Mouse (Mus musculus): Measurements from ENCODE around the gene Kcnmb3.
"Not testable (repeated sequence)": the region's sequence is repeated elsewhere in the genome, so short reads cannot be mapped to it uniquely, and the experiment has no call there.

Kcnmb3 gene

DNA sequence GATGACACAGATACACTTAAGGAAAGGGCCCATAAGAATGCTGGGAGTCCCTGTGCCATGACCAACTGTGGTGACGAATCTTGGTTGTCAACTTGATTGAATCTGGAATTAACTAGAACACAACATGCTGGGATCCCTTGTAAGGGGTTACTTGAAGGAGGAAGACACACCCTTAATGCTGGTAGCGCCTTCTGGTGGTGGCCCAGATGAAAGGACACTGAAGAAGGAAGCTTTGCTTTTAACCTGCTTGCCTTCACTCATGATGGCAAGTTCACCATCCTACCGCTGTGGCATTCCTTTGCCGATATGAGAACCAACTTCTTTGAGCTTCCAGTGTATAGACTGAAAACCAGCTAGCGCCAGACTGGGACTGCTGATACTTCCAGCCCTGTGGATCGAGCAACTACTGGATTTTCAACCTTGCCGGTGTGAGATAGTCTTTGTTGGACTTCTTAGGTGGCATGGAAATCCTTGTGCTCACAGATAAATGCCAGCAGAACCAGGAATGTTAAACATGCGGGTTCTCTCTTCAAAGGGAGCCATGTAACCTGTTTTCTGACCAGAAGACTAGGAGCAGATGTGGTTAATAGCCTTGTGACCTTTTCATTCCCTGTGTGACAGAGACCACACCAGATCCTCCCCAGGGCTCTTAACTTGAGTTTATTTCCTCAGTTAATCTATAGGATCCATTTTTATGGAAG is 2.5 kb upstream of the Kcnmb3 start:
- DNase-seq, result no peak

DNA sequence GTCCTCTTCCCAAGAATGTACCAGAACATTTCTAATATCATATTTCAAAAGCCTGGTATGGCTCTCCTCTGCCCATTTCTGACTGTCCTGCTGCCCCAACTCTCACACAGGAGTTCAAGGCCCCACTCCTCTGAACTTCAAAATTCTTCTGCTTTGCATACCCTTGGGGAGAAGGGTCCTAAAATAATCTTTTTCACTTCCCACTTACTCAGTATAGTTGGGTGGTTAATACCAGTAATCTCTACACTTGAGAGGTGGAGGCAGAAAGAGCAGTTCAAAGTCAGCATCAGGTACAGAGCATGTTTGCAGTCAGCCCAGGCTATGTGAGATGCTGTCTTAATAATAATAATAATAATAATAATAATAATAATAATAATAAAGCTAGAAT is 1.1 kb downstream of the Kcnmb3 start:
- no peak for DNase-seq

DNA sequence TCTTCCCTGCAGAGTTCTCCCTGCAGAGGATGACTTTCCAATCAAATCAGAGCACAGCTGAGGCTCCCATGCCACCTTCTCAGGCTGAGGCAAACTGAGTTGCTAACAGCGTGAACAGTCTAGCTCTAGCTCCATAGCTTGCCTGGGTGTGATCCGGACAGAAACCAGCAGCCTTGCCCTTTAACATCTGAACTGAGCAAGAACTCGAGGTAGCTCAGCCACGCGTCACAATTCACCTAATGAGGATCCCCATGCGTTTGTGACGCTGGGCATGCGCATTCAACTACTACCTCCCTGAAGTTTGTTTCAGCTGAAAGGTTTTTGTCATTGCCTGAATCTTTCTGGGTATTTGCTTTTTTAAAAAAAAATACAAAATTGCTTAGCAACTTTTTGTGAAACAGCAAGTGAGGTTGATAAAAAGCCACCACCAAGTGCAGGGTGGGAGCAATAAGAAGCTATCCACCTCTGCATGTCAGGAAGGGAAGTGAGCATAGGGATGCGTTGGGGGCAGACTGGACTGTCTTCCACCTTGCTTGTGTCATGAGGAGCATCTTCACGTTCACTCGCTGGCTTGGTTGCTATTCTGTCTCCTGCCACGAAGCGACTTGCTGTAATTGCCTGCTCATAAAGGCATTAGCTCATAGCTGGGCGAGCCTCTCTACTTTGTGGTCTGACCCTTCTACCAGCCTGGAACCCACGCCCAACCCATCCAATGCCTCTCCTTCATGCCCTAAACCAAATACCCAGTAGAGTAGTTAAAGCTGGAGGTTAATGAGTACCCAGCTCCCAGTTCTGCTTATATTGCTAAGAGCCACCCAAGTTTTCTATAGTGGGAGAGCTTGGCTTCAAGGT is 1.7 kb downstream of the Kcnmb3 start:
- DNase-seq, result no peak

DNA sequence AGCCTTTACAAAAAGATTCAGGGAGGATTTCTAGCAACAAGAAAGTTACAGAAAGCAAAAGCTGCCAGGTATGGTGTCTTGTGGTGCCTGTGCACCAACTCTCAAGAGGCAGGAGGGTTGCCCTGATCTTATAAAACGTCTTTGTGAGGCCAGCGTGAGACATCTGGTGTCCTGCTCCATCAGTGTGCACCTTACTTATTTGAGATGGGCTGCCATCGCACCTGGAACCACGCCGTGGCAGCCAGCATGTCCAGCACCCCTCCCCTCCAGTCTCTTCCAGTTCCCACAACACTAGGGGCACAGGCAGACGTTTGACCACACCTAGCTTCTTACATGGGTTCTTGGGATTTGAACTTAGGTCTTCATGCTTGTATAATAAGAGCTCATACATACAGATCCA is 3.9 kb downstream of the Kcnmb3 start:
- DNase-seq, result no peak

DNA sequence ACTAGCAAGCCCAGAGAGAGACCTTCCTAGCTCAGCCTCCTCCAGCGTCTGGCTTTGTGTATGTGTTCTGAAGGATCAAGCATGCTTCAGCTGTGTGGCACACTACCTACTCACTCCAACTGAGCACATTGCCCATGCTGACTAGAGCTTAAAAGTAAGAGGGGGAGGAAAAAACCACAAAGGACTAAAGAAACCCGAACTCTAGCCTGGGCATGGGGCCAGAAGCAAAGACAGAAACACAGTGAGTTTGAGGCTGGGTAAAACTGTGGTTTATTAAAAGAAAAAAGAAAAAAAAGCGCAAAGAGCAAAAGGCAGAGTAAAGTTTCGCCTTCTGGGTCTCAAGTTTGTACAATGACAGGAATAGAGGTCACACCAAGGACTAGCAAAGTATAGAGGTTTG is 5.5 kb downstream of the Kcnmb3 start:
- no peak for DNase-seq

DNA sequence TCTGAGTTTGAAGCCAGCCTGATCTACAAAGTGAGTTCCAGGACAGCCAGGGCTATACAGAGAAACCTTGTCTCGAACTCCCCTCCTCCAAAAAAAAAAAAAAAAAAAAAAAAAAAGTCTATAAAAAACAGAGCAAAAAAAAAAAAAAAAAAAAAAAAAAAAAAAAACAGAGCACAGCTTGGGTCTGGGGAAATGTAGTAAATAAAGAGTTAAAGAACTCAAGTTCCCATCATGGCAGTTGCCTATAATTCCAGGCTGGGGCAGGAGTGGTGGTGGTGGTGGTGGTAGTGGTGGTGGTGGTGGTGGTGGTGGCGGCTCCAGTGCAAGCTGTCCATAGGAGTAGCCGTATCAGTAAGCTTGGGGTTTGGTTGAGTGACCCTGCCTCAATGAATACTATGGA is 9.0 kb downstream of the Kcnmb3 start:
- DNase-seq, result no peak

DNA sequence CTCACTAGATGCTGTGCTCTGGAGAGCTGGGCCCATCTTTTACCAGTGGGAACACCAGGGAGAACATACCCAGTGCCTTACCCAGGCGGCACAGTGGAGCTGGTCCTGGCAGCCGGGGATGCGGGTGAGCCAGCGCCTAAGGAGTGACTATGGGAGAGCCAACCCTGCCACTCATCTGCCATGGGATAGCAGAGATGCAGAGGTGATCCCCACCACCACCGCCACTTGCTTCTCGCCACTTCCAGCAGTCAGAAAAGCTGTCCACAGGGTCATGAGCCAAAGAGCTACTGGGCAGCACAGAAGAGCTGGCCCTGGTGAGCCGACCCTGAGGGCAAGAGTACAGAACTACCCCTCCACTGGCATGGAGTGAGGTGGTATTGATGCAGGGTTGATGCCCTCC is 12.1 kb downstream of the Kcnmb3 start:
- DNase-seq, result no peak

DNA sequence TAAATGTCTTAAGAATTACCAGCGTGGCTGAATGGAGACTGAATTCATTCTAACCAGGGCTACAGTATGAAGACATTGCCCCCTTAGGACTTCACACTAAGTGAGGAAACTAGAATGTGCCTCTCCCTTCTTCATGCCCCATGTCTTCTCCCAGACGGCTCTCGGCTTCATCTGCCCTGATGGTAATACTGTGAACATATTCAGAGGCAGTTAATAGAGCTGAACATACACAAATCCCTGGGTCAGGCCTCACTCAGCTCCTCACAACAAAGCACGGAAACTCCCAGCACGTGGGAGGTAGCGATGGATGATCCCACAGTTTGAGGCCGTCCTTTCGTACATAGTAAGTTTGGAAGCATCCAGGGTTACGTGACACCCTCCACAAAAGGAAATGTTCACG is 18.8 kb downstream of the Kcnmb3 start:
- DNase-seq, result no peak

DNA sequence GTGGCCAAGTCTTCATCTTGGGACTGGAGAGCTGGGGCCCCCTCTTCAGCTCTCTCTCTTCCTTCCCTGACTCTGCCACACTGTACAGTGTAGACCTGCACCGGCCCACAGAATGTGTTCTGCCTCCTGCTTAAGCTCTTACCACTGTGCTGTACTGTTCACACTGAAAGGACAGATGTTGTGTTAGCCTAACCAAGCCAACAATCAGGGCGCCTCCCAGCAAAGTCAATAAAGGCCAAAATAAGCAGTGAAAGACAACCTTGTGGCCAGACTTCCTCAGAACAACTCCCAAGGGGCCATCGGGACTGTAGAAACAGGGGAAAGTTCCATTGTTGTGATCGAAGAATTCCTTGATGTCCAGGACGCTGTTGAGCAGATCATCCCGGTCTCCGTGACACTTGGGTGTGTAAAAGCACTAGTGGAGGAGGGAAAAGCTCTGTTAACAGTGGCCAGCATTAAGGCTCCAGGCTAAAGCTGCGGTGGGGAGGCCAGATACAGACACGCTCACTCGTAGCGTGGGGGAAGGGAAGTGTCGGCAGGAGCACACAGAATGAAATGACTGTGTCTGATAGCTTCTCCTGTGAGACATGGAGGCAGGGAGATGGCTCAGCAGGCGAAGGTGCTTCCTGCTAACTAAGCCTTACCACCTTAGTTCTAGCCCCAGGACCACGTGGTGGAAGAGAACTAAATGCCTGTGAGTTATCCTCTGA is 19.7 kb downstream of the Kcnmb3 start:
- no peak for DNase-seq

DNA sequence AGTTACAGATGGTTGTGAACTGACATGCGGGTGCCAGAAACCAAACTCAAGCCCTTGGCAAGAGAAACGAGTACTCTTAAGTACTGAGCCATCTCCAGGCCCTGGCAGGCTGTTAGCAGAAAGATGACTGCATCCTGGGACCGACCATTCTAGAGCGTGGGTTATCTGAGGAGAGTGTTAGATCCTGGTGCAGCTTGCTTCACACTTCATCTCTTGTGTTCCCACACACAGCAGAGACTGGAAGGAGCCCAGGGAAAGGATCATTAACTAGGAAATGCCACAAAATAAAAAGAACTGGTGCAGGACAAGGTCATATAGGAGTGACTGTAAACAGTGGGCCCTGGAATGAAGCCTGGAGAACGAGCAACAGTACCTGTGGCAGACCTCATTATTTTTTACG is 20.9 kb downstream of the Kcnmb3 start:
- no peak for DNase-seq

DNA sequence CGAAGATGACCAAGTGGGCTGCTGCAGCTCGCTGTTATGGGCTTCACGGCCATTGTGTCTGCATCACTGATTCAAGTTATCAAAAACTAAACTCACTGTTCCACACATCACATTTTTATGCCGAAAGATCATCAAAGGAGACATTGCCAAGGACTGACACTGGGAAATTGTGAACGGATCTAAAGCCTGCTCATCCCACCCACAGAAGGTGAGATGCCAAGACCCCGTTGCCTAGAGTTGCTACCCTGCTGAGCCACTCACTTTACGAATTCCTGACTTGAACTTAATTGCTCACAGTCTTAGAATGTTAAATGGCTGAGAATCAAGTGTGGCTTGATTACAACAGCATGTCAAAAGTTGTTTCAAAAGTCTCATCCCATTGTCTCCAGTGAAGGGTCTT is 21.6 kb downstream of the Kcnmb3 start:
- DNase-seq, result no peak

DNA sequence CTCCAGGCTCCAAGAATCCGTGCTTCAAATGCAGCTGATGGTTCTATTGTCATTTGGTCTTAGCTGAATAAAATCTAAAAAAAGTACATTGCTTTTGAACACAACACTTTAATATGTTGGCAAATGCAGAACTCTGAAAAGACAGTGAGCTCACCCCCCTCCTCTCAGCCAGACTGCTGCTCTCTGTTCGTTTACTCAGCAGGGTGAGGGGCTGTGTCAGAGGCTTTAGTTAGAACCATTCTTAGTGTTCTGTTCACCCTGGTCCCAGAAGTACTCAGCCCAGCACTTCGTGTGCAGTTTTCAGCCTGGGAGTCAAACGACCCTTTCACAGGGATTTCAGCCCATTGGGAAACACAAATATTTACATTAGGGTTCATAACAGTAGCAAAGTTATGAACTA is 23.6 kb downstream of the Kcnmb3 start:
- no peak for DNase-seq

DNA sequence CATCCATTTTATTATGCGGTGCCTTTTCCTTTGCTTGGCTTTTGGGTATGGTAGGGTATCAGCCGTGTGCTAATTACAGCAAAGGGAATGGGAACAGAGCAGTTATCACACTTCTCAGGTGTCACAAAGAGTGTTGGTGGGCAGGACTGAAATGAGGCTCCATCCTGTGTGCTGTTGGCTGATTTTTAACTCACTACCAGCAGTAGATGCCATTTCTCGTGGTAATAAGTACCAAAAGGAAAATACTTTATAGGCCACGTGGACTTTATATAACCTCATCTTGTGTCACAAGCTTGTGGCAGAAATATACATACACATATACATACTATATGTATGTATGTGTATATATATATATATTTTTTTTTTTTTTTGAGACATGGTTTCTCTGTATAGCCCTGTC is 24.7 kb downstream of the Kcnmb3 start:
- no peak for DNase-seq

DNA sequence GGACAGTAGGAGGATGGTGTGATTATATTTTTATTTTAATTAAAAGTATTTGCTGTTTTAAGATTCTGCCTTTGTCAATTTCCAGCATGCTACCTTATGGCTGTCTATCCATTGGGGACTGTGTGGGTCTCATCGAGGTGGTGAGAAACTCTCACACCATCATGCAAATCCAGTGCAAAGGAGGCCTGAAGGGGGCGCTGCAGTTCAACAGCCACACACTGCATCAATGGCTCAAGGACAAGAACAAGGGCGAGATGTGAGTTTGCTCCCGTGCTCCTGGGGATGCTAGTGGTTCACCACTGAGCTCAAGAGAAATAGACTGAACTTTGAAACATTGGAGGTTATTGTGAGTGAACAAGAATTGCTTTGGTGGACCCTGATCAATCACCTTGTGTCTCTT is 32.3 kb downstream of the Kcnmb3 start:
- peak; percentile 49 for DNase-seq

DNA sequence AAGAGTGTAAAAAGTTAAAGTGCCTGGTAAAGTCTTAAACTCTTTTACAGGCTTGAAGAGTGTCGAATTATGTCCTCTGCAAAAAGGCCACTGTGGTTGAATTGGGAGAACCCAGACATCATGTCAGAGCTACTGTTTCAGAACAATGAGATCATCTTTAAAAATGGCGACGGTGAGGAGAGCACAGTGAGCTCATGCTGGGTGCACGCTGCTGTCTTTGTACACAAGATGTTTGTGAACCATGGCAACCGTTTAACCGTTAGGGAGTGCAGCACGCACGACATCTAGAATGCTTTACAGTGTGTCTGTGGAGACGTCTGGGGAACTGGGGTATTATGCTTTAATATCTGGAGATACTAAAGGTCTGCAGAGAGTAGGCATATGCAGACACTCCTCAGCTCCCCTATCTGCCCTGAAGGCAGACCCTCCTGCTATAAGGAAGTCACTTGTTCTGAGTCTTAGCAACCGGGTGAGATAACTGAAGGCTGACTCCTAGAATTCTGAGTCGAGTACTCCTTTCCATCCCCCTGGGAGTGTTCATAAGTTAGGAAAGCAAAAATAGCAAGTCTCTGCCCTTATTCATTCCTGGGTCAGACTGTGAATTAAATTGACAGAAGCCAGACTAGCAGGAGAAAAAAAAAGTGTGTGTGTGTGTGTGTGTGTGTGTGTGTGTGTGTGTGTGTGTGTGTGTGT is 37.6 kb downstream of the Kcnmb3 start:
- DNase-seq, result no peak

DNA sequence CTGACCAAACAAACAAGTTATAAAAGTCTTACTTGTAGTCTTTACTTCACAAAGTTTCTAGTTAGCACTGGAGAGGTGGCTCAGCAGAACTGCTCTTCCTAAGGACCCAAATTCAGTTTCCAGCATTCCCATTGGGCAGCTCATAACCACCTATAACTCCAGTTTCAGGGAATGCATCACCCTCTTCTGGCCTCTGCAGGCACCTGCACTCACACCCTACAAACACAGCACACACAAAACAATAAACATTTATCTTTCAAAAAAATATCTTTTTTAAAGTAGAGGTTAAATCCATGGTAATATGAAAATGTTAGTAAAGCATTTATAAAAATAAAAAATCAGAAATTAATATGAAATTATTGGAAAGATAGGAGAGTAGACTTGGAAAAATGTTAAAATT is 50.3 kb downstream of the Kcnmb3 start:
- DNase-seq, result no peak

DNA sequence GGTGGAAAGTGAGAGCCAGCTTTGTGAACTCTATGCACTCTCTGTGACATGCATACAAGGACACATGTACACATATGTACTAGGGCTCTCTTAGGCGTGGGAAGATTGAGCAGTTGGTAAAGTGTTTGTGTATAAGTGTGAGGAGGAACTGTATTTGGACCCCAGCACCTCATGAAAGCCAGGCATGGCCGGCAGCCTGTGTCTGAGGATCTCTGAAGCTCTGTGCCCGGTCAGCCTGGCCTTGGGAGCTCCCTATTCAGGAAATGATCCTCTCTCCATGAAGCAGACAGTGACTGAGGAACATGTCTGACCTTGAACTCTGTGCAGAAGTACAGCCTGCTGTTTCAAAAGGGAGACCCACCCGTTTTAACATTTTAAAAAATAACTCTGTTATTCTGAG is 53.3 kb downstream of the Kcnmb3 start:
- DNase-seq, result no peak

DNA sequence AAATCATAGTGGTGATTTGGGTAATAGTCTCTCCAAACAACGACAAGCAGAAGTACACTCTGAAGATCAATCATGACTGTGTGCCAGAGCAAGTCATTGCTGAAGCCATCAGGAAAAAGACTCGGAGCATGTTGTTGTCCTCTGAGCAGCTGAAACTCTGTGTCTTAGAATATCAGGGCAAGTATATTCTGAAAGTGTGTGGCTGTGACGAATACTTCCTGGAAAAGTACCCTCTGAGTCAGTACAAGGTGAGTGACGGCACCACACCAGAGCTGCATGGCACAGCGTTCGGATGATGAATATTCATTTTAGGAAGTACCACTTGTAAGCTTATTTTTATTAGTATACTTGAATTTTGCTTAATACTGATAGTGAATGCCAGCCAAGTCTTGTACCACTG is 54.2 kb downstream of the Kcnmb3 start:
- DNase-seq, result no peak

DNA sequence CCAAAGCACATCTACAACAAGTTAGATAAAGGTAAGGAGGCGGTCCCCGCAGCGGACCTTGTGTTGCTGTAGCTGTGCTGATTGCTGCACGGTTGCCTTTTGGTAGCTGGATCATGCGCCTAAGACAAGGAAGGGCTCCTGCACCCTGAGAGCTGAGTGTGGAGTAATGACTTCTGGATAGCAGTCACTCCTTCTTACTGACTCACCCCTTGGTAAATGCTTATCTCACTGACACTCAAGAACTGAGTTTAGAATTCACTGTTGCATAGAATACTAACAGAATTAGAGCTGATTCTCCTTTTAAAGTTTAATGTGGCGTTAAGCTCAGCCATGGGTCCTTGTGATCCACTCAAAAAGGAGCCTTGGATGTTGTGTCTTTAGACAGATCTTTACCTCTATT is 54.7 kb downstream of the Kcnmb3 start:
- DNase-seq, result no peak

DNA sequence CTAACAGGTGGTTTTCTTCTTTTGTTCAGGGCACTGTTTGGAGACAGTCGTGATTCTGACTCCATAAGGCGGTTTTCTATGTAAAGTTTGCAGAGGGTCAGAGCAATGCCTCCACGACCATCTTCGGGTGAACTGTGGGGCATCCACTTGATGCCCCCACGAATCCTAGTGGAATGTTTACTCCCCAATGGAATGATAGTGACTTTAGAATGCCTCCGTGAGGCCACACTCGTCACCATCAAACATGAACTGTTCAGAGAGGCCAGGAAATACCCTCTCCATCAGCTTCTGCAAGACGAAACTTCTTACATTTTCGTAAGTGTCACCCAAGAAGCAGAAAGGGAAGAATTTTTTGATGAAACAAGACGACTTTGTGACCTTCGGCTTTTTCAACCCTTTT is 55.9 kb downstream of the Kcnmb3 start:
- no peak for DNase-seq

DNA sequence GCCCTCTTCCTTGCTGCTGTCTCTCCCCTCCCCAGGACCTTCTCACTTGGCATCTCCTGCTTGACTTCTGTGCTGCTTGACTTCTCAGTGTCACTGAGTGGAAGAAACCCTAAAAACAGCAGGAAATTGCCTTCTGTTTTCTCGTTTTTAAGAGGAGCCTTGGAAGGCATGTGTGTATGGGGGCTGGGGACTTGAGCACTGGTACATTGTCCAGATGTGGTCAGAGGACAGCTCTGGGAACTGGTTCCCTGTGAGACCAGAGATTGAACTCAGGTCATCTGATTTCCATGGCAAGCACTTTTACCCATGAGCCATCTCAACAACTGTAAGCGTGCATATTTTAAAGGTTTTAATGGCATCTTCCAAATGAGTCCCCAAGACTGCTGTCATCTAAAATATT is 58.0 kb downstream of the Kcnmb3 start:
- DNase-seq, result no peak

DNA sequence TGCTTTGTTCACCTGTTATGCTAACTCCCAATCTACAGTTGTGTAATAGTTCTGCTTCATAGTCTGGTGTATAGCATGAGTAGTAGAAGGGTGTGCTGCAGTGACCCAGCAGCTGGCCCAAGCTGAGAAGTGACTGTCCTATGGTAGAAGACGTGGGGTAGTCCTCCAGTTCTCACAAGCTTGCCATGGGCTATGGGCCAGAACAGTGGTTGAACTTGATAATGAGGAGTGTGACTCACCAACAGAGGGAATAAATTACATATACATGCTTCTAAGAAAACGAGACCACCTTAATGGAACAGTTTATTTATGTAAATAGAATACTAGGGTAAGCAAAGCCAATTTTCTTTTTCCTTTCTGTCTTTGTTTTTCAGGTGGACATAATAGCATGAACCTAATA is 61.6 kb downstream of the Kcnmb3 start:
- DNase-seq, result no peak

DNA sequence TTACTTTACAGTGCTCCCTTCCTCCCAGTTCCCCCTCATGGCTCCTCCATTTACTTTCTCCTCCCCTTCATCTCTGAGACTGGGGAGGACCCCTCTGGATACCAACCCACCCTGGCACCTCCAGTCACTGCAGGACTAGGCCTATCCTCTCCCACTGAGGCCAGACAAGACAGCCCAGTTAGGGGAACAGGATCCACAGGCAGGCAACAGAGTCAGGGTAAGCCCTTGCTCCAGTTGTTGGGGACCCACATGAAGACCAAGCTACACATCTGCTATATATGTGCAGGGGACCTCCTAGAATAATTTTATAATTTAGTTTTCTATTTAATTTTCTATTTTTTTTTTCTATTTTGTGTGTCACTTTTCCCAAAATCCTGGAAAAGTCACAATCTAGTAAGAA is 62.7 kb downstream of the Kcnmb3 start:
- not testable (repeated sequence) for DNase-seq

All from liver (tissue).